Comparison of ENCODE assay signal across 9 mouse cellular contexts in the genomic region with DNA sequence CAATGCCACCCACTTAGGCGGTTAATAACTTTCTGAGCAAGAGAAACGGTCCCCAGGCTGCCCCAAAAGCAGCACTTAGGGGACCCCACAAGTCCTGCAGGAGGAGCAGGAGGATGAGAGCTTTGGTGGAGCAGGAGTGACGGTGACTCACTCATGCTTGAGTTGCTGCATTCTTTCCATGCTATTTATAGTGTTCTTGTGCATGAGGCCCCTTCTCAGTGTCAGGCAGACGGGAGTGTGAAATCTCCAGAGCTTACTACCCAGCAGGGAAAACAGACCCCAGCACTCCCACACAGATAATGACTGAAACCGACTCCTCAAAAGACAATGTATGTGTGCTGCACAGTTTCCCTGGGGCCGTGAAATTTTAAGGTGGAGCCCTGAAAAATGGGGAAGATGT. TPM values are rescaled to one million over a fixed set of nuclear protein-coding genes. Genes with fewer than 3 reads are reported as not detected.
DNase-seq lines count a peak whose midpoint lies in the region; ATAC-seq lines count a peak whose summit lies in the region.
"Had no signal": no experiment of that assay in that cellular context is flagged by ENCODE, and none has a peak within 500 bp of the region (broad histone marks: within the 10 kb centered on the region; RNA-seq: fewer than 3 reads in every experiment).

No protein-coding gene starts in this region.

- H3K9ac ChIP-seq in heart, embryonic 12.5 days = peak overlapping the region; percentile 53
- H3K9ac ChIP-seq in heart, embryonic 14.5 days (ENCODE audit: low read length) = peak overlapping the region; percentile 72
- H3K9ac ChIP-seq: midbrain, embryonic 12.5 days had no signal

- no peak overlapping the region for H3K4me3 ChIP-seq in heart, embryonic 12.5 days
- H3K4me3 ChIP-seq in heart, embryonic 14.5 days (ENCODE audit: control insufficient read depth in 1 of 2, insufficient read depth in 1 of 2, low read depth in 1 of 2, low read length in 2 of 2) = no peak overlapping the region
- H3K4me3 ChIP-seq: midbrain, embryonic 12.5 days had no signal

- H3K36me3 ChIP-seq in heart, embryonic 12.5 days = peaks cover 18% of the 10 kb centered on the region
- H3K36me3 ChIP-seq in heart, embryonic 14.5 days (ENCODE audit: control insufficient read depth, insufficient read depth, low read length) = peaks cover 41% of the 10 kb centered on the region
- H3K36me3 ChIP-seq: midbrain, embryonic 12.5 days had no signal

- WGBS in heart, embryonic 12.5 days = 14% methylated on average over 6 of the region's 6 CpGs
- 8% methylated on average over 6 of the region's 6 CpGs for WGBS in heart, embryonic 14.5 days

- H3K27me3 ChIP-seq in heart, embryonic 12.5 days (replicated peaks) = no peaks in the 10 kb centered on the region
- H3K27me3 ChIP-seq in heart, embryonic 14.5 days (ENCODE audit: control insufficient read depth, insufficient read depth, low read length) = no peaks in the 10 kb centered on the region

- peak overlapping the region; percentile 99 for H3K27ac ChIP-seq in heart, embryonic 12.5 days (ENCODE audit: poor library complexity, severe bottlenecking)
- peak overlapping the region; percentile 99 for H3K27ac ChIP-seq in heart, embryonic 14.5 days (replicated peaks in 1 of 2; ENCODE audit: control insufficient read depth in 1 of 2, insufficient read depth in 1 of 2, low read depth in 2 of 2, low read length in 2 of 2)
- H3K27ac ChIP-seq: midbrain, embryonic 12.5 days had no signal

- H3K4me1 ChIP-seq in heart, embryonic 12.5 days (replicated peaks) = peaks cover 86% of the 10 kb centered on the region
- peaks cover 65 to 84% of the 10 kb centered on the region in 2 experiments for H3K4me1 ChIP-seq in heart, embryonic 14.5 days (ENCODE audit: control insufficient read depth in 2 of 2, insufficient read depth in 2 of 2, low read length in 2 of 2)

- no peaks in the 10 kb centered on the region for H3K9me3 ChIP-seq in heart, embryonic 12.5 days (replicated peaks)
- no peaks in the 10 kb centered on the region for H3K9me3 ChIP-seq in heart, embryonic 14.5 days (ENCODE audit: control insufficient read depth, low read length)
- H3K9me3 ChIP-seq: midbrain, embryonic 12.5 days had no signal

- H3K4me2 ChIP-seq in heart, embryonic 12.5 days = peak overlapping the region; percentile 52
- peak overlapping the region; percentile 51 for H3K4me2 ChIP-seq in heart, embryonic 14.5 days (ENCODE audit: low read length)
- H3K4me2 ChIP-seq: midbrain, embryonic 12.5 days had no signal

- DNase-seq in heart, adult 8-10 months (ENCODE audit: low spot score) = no peak
- DNase-seq in NIH3T3 (ENCODE audit: low read depth) = peak; percentile 78
- peak; percentile 38 for DNase-seq in lung, postnatal 25 days (ENCODE audit: low spot score)
- no peak for DNase-seq in urinary bladder, postnatal 25 days (ENCODE audit: low spot score)
- DNase-seq in kidney, postnatal 10 days = no peak
- DNase-seq in layer of hippocampus, postnatal 25 days (ENCODE audit: extremely low spot score in 1 of 2, low spot score in 1 of 2) = no peak

- peak; percentile 66 for ATAC-seq in heart, embryonic 12.5 days (ENCODE audit: insufficient number of reproducible peaks, low FRiP score)
- ATAC-seq in heart, embryonic 14.5 days (ENCODE audit: insufficient number of reproducible peaks, insufficient read depth, low FRiP score, low read depth) = peak; percentile 68; the same call in 1 of the 2 replicates

RNA-seq across cellular contexts. Expression of gene Gmpr, which starts 23.5 kb away (rescaled TPM):
- polyA plus RNA-seq in heart, embryonic 12.5 days (2016; fragmentation: Nextera tagmentation; extraction: Ambion mirVana) = 165 and 166 TPM in 2 replicates
- total RNA-seq in heart, adult 8-10 months (2022) = 100 to 1,000 TPM; 152 to 199 (median 170) TPM
- 202 and 210 TPM in 2 replicates for polyA plus RNA-seq in heart, embryonic 14.5 days (2014; fragmentation: Nextera tagmentation; extraction: Ambion mirVana)
- total RNA-seq in layer of hippocampus, postnatal 25 days (2021) = 10 to 100 TPM; 68.7 to 71.2 TPM

Comparison
In these comparisons a context has a peak if more than half of its experiments do, and no peak if none do; other contexts are left out.
1. DNase-seq: peak in NIH3T3 (single experiment) and lung, postnatal 25 days (single experiment); none in heart, adult 8-10 months (single experiment), urinary bladder, postnatal 25 days (single experiment), kidney, postnatal 10 days (single experiment) and layer of hippocampus, postnatal 25 days (0 of 2).